Mouse (Mus musculus) A20 (cell line): ENCODE results near the gene Shisa8.

Experiments
- DNase-seq: peaks from one replicate; pipeline ENCODE4 v3.0.0-alpha.2; 2011; ENCODE audit warnings: low read depth, low spot score

The Shisa8 gene

GRCm38 (mm10) chr15:82156298-82156697 is 56.3 kb downstream of the Shisa8 start:
- DNase-seq: no peak
